Mouse (Mus musculus): ENCODE measurements around the gene Tnpo2. TPM values are rescaled to one million over a fixed set of nuclear protein-coding genes. Genes with fewer than 3 reads are reported as not detected.

The Tnpo2 gene
- polyA plus RNA-seq, 1 experiment from 2014 or later: 31.4 TPM

DNA sequence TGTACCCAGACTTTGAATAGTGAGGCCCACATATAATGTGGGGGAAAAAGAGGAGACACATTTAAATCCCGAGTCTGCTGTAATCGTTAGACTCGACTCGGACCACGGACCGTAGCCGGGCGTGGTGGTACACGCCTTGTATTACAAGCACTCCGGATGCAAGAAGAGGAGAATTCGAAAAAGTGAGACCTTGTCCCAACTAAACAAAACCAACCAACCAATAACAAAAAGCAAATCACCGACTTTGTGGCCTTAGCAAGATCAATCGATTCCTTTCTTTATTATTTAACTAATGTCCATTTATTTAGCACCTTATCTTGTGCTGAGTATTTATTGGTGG is 9.2 kb upstream of the Tnpo2 start:
- Histone ChIP-seq H3K36me3 (peaks cover 46% of the 10 kb centered on the region), H3K4me2 (replicated peaks) (peak overlapping the region; percentile 88), H3K9ac (peak overlapping the region; percentile 100), H3K27me3 (no peaks in the 10 kb centered on the region), H3K4me3 (replicated peaks) (peak overlapping the region; percentile 98), H3K9me3 (replicated peaks) (no peaks in the 10 kb centered on the region), H3K4me1 (peaks cover 36% of the 10 kb centered on the region), H3K27ac (replicated peaks) (peak overlapping the region; percentile 92)
- WGBS: under 1% methylated on average over 13 of the region's 13 CpGs
- ATAC-seq (ENCODE audit: insufficient number of reproducible peaks, low FRiP score, low TSS enrichment, low read depth): no peak

DNA sequence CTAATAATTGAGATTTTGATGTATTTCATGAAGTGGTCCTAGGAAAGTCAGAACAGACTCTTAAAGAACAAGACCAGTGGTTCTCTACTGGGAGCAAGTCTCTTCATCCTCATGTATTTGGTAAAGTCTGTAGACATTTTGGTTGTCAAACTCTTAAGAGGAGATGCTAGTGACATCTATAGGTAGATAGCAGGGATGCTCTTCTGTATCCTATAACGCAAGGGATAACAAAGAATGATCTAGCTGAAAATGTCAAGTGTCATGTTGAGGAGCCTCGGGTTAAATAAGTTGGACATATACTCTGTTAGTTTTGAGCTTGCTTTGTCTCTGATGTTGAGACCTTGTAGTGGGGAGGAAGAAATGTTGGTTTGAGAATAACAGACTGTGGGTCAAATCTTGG is 8.8 kb upstream of the Tnpo2 start:
- Histone ChIP-seq H3K9ac (peak overlapping the region; percentile 100), H3K4me2 (replicated peaks) (peak overlapping the region; percentile 88), H3K27me3 (no peaks in the 10 kb centered on the region), H3K9me3 (replicated peaks) (no peaks in the 10 kb centered on the region), H3K4me3 (replicated peaks) (peak overlapping the region; percentile 98), H3K4me1 (peaks cover 36% of the 10 kb centered on the region), H3K36me3 (peaks cover 48% of the 10 kb centered on the region), H3K27ac (replicated peaks) (no peak overlapping the region)
- no peak for ATAC-seq (ENCODE audit: insufficient number of reproducible peaks, low FRiP score, low TSS enrichment, low read depth)
- 19% methylated on average over 2 of the region's 2 CpGs for whole genome bisulfite sequencing

DNA sequence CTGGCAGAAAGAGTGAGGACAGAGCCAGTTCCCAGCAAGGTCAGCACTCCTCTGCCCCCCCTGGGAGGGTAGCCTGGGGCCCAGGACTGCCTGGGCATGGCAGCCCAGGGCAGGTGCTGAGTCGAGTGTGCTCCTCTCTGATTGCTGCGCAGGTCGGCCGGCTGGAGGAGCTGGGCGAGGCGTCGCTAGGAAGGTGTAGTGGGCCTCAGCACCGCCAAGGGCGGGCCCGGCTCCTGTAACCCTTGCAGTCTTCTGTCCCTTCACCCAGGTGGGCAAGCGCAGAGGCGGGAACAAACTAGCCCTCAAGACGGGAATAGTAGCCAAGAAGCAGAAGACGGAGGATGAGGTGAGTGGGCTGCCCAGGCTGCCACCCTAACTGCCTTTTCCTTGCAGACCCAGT is 7.4 kb upstream of the Tnpo2 start:
- no peak overlapping the region for H3K4me2 ChIP-seq (replicated peaks)
- H3K36me3 ChIP-seq: peaks cover 46% of the 10 kb centered on the region
- no peak overlapping the region for H3K27ac ChIP-seq (replicated peaks)
- H3K4me1 ChIP-seq: peaks cover 31% of the 10 kb centered on the region
- no peak overlapping the region for H3K9ac ChIP-seq
- ATAC-seq (ENCODE audit: insufficient number of reproducible peaks, low FRiP score, low TSS enrichment, low read depth): no peak
- H3K4me3 ChIP-seq (replicated peaks): peak overlapping the region; percentile 98; the same call in 1 of the 2 replicates
- no peaks in the 10 kb centered on the region for H3K27me3 ChIP-seq
- 85% methylated on average over 14 of the region's 14 CpGs for WGBS
- no peaks in the 10 kb centered on the region for H3K9me3 ChIP-seq (replicated peaks)

DNA sequence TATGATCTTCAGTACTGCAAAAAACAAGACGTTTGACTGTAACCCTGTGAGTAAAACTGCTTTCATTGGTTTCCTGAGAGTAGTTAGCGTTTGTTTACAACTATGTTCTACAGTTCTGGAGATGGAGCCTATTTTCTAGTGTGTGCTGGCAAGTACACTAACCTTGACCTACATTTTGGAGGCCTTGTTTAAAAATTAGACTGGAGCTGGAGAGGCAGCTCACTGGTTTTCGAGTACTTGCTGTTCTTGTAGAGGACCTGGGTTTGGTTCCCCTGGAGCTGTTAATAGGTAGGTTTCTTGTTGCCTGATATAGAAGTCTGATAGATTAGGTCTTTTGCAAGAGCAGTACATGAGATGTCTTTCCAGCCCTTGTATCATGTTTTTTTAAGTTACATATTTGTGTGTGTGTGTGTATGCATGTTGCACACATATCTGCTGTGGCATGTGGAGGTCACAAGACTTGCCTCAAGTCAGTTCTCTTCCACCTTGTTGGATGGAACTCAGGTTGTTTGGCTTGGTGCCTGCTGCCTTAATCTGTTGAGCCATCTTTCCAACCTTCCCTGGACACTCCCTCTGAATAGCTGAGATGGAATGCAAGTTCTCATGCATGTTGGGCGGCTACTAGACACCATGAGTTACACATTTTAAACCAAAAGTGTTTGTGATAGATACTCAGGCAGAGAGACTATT is 3.9 kb upstream of the Tnpo2 start:
- no peak overlapping the region for H3K27ac ChIP-seq (replicated peaks)
- 80% methylated on average over 4 of the region's 4 CpGs for WGBS
- no peaks in the 10 kb centered on the region for H3K9me3 ChIP-seq (replicated peaks)

DNA sequence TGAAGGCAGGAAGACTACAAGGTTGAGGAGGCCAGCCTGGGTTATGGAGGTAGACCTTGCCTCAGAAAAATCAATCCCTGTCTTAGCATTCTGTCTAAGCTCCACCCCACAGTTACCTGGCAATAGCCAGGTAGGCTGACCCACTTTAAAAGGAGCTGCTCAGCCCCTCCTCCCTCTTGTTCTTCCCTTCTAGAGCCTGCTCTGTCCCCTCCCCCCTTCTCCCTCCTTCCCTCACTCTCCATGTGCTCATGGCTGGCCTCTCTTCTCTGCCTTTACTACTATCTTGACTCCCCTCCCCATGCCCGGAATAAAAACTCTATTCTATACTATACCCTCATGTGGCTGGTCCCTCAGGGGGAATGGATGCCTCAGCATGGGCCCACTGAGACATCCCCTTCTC is 2.8 kb upstream of the Tnpo2 start:
- H3K9me3 ChIP-seq (replicated peaks): no peaks in the 10 kb centered on the region
- 0 out of 2 replicates have a peak overlapping the region, but pooled peaks have one; percentile 28 for H3K27ac ChIP-seq (replicated peaks)
- H3K4me3 ChIP-seq (replicated peaks): no peak overlapping the region
- peaks cover 27% of the 10 kb centered on the region for H3K4me1 ChIP-seq
- ATAC-seq (ENCODE audit: insufficient number of reproducible peaks, low FRiP score, low TSS enrichment, low read depth): no peak
- no peak overlapping the region for H3K4me2 ChIP-seq (replicated peaks)
- WGBS: 52% methylated on average over 1 of the region's 1 CpGs
- no peak overlapping the region for H3K9ac ChIP-seq
- no peaks in the 10 kb centered on the region for H3K27me3 ChIP-seq
- H3K36me3 ChIP-seq: peaks cover 46% of the 10 kb centered on the region

More for the DNA sequence above, 3.9 kb upstream of the Tnpo2 start:
- no peak for ATAC-seq (ENCODE audit: insufficient number of reproducible peaks, low FRiP score, low TSS enrichment, low read depth)
- Histone ChIP-seq H3K27me3 (no peaks in the 10 kb centered on the region), H3K4me2 (replicated peaks) (no peak overlapping the region), H3K4me1 (peaks cover 29% of the 10 kb centered on the region), H3K9ac (no peak overlapping the region), H3K36me3 (peaks cover 46% of the 10 kb centered on the region), H3K4me3 (replicated peaks) (no peak overlapping the region)

DNA sequence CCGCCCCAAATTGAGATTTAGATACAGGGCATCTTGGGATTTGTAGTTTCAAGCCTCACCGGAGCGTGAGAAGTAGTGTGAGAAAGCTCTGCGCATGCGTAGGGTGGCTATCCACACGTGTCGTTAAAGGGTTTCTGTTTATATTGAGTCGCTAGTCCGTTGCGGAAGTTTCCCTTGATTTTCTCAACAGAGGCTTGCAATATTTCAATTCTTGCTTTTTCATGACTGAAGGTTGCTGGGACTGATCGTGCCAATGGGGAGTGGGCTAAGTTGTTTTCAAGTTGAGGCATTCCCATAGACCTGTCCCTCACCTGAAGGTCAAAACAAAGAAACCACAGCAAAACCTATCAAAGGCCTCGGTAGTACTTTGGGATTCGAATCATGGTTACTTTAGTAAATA is 2.0 kb upstream of the Tnpo2 start:
- peak overlapping the region; percentile 100 for H3K27ac ChIP-seq (replicated peaks)
- no peaks in the 10 kb centered on the region for H3K9me3 ChIP-seq (replicated peaks)
- ATAC-seq (ENCODE audit: insufficient number of reproducible peaks, low FRiP score, low TSS enrichment, low read depth): no peak
- peaks cover 26% of the 10 kb centered on the region for H3K4me1 ChIP-seq
- 0 out of 2 replicates have a peak overlapping the region, but pooled peaks have one; percentile 66 for H3K9ac ChIP-seq
- H3K36me3 ChIP-seq: peaks cover 39% of the 10 kb centered on the region
- no peaks in the 10 kb centered on the region for H3K27me3 ChIP-seq
- H3K4me3 ChIP-seq (replicated peaks): peak overlapping the region; percentile 82
- 3% methylated on average over 13 of the region's 13 CpGs for WGBS
- peak overlapping the region; percentile 87 for H3K4me2 ChIP-seq (replicated peaks)

DNA sequence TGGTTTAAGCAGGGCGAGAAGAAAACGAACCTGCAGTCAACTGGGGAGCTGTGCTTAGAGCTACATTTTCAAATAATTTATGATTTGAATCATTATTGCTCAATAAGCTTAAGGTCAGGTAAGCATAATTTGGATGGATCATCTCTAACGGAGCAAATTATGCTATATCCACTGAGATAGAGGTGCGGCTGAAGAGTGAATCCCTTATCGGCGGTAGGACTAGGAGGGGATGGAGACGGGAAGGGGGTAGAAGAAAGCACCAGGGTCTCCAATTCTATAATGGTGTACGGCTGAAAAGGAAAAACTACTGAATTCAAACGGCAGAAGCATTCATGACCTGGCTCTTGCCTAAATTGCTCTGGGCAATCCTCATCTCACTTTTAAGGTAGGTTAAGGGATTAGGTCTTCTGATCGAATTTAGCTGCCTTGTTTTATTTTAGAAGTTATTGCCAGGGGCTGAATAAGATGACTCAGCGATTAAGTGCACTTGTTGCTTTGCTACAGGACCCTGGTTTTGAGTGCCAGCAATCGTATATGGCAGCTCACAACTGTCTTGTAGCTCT is 1.5 kb upstream of the Tnpo2 start:
- 4% methylated on average over 12 of the region's 12 CpGs for WGBS
- peaks cover 26% of the 10 kb centered on the region for H3K4me1 ChIP-seq

DNA sequence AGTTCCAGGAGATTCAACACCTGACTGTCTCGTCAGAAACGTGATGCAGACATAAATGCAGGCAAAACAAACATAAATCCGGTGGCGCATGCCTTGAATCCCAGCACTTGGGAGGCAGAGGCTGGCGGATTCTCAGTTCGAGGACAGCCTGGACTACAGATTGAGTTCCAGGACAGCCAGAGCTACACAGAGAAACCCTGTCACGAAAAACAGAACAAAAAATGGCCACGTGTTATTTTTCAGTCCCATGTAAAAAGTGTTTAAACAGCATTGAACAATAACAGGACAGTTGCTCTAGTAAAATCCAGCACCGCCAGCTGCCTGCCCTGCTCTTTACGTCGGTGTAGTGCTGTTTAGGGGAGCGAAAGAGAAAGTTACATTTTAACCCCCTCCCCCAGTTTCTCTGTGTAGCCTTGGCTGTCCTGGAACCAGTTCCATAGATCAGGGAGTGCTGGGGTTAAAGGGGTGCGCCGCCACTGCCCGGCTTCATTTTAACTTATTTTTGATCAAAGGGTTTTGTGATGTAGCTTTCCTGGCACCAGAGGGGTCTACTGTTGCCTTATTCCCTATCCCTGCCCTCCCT is 896 bp upstream of the Tnpo2 start:
- ATAC-seq (ENCODE audit: insufficient number of reproducible peaks, low FRiP score, low TSS enrichment, low read depth): 0 out of 2 replicates have a peak, but pooled peaks have one; percentile 2
- H3K4me3 ChIP-seq (replicated peaks): peak overlapping the region; percentile 82

More for the DNA sequence above, 1.5 kb upstream of the Tnpo2 start:
- peak overlapping the region; percentile 82 for H3K4me3 ChIP-seq (replicated peaks)
- ATAC-seq (ENCODE audit: insufficient number of reproducible peaks, low FRiP score, low TSS enrichment, low read depth): no peak
- H3K27ac ChIP-seq (replicated peaks): peak overlapping the region; percentile 100
- H3K27me3 ChIP-seq: no peaks in the 10 kb centered on the region
- no peaks in the 10 kb centered on the region for H3K9me3 ChIP-seq (replicated peaks)
- H3K4me2 ChIP-seq (replicated peaks): peak overlapping the region; percentile 87
- peak overlapping the region; percentile 66 for H3K9ac ChIP-seq
- peaks cover 35% of the 10 kb centered on the region for H3K36me3 ChIP-seq

DNA sequence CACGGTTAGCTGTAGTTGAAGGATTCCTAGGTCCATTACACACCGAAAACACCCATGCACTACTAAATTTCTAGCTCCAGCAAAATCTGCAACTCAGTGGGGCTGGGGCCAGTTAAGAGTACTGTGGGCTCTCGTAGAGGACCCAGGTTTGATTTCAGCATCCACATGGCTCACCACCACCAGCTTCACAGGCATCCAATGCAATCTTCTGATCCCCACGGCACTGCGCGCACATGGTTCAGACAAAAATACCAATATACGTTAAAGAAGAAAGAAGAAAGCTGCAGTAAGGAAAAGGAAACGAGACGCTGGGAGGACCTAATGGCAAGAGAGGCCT is 366 bp upstream of the Tnpo2 start:
- Histone ChIP-seq H3K27ac (replicated peaks) (peak overlapping the region; percentile 100), H3K9me3 (replicated peaks) (no peaks in the 10 kb centered on the region), H3K4me2 (replicated peaks) (peak overlapping the region; percentile 87), H3K9ac (peak overlapping the region; percentile 66), H3K4me3 (replicated peaks) (peak overlapping the region; percentile 82), H3K4me1 (peaks cover 28% of the 10 kb centered on the region), H3K36me3 (peaks cover 37% of the 10 kb centered on the region), H3K27me3 (no peaks in the 10 kb centered on the region)
- ATAC-seq (ENCODE audit: insufficient number of reproducible peaks, low FRiP score, low TSS enrichment, low read depth): peak; percentile 9; the same call in 1 of the 2 replicates
- WGBS: under 1% methylated on average over 9 of the region's 9 CpGs

More for the DNA sequence above, 896 bp upstream of the Tnpo2 start:
- H3K4me1 ChIP-seq: peaks cover 26% of the 10 kb centered on the region
- under 1% methylated on average over 15 of the region's 15 CpGs for WGBS
- peaks cover 36% of the 10 kb centered on the region for H3K36me3 ChIP-seq
- no peaks in the 10 kb centered on the region for H3K9me3 ChIP-seq (replicated peaks)
- H3K27ac ChIP-seq (replicated peaks): peak overlapping the region; percentile 100
- H3K27me3 ChIP-seq: no peaks in the 10 kb centered on the region
- peak overlapping the region; percentile 66 for H3K9ac ChIP-seq
- peak overlapping the region; percentile 87 for H3K4me2 ChIP-seq (replicated peaks)

DNA sequence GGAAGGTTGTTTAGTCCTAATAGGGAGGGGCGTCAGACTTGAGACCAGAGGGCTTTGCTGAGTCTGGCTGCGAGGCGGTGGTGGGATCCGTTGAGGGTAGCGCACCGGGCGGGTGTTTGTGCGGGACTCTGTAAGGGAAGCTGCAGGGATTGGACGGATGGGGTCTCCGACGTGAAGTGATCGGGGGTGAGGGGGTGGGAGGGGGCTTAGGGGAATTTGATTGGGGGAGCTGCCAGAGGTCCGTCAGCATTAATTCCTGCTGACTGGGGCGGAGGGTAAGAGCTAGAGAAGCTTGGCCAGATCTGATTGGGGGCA is 608 bp downstream of the Tnpo2 start:
- Histone ChIP-seq H3K27me3 (no peaks in the 10 kb centered on the region), H3K27ac (replicated peaks) (peak overlapping the region; percentile 100), H3K4me2 (replicated peaks) (peak overlapping the region; percentile 87), H3K9ac (peak overlapping the region; percentile 89), H3K9me3 (replicated peaks) (no peaks in the 10 kb centered on the region), H3K4me1 (peaks cover 29% of the 10 kb centered on the region), H3K36me3 (peaks cover 35% of the 10 kb centered on the region), H3K4me3 (replicated peaks) (peak overlapping the region; percentile 82)
- peak; percentile 68 for ATAC-seq (ENCODE audit: insufficient number of reproducible peaks, low FRiP score, low TSS enrichment, low read depth)
- WGBS: 1% methylated on average over 14 of the region's 14 CpGs

DNA sequence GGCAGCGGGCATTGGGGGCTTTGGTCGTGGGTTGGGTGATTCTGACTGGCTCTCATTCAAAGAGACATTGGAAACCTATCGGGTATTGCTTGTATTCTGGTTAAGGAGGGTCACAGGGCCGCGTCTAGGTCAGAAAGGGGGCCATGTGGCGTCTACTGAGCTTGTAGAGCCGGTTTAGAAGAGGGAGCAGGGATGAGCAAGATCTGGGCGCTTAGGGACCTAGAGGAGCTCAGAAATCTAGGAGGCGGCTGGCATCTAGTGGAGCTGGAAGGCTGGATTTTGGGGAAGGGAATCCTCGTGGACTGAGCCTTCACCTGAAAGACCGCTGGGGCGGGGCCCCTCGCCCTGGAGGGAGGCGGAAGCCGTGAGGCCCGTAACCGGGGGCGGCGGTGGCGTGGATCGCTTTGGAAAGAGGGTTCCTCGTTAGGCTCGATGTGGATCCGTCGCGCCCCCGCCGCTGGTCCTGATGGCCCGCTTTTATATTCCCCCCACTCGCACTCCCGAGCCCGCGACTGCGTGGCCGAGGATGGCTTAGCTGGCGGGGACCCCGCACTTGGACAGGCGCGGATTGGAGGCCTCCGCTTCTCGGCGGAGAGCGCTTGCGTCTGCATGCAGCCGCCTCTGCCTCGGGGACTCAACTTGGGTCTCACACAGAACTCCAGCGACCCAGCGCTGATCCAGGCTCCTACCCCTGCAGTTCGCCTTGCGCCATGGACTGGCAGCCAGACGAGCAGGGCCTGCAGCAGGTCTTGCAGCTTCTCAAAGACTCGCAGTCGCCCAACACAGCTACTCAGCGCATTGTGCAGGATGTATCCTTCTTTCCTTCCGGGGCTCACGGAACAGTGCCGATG is 1.2 kb downstream of the Tnpo2 start:
- Histone ChIP-seq H3K4me1 (peaks cover 29% of the 10 kb centered on the region), H3K9ac (peak overlapping the region; percentile 89), H3K27ac (replicated peaks) (peak overlapping the region; percentile 100), H3K9me3 (replicated peaks) (no peaks in the 10 kb centered on the region), H3K27me3 (no peaks in the 10 kb centered on the region), H3K4me3 (replicated peaks) (peak overlapping the region; percentile 82), H3K36me3 (peaks cover 31% of the 10 kb centered on the region), H3K4me2 (replicated peaks) (peak overlapping the region; percentile 87)
- ATAC-seq (ENCODE audit: insufficient number of reproducible peaks, low FRiP score, low TSS enrichment, low read depth): no peak
- under 1% methylated on average over 57 of the region's 57 CpGs for WGBS
